Mouse (Mus musculus): ENCODE data around the gene Hs3st2.

Hs3st2 gene

GRCm38 (mm10) chr7:121458075-121458474, 66.4 kb downstream of the Hs3st2 start:
- no peak for DNase-seq (ENCODE audit: inconsistent ontology term)

- no peak for DNase-seq (ENCODE audit: inconsistent ontology term)
Observed at GRCm38 (mm10) chr7:121460626-121461025, 69.0 kb downstream of the Hs3st2 start.

- no peak for DNase-seq (ENCODE audit: inconsistent ontology term)
Observed at GRCm38 (mm10) chr7:121464441-121464840, 72.8 kb downstream of the Hs3st2 start.

GRCm38 (mm10) chr7:121465111-121465510, 73.5 kb downstream of the Hs3st2 start:
- no peak for DNase-seq (ENCODE audit: inconsistent ontology term)

- DNase-seq (ENCODE audit: inconsistent ontology term), result no peak
Observed at GRCm38 (mm10) chr7:121466331-121466730, 74.7 kb downstream of the Hs3st2 start.

- no peak for DNase-seq (ENCODE audit: inconsistent ontology term)
Observed at GRCm38 (mm10) chr7:121469435-121469834, 77.8 kb downstream of the Hs3st2 start.

GRCm38 (mm10) chr7:121478302-121478701, 86.6 kb downstream of the Hs3st2 start:
- DNase-seq (ENCODE audit: inconsistent ontology term), result no peak

GRCm38 (mm10) chr7:121480106-121480505, 88.4 kb downstream of the Hs3st2 start:
- DNase-seq (ENCODE audit: inconsistent ontology term), result no peak

GRCm38 (mm10) chr7:121484590-121484989, 92.9 kb downstream of the Hs3st2 start:
- DNase-seq (ENCODE audit: inconsistent ontology term), result no peak

GRCm38 (mm10) chr7:121485266-121485665, 93.6 kb downstream of the Hs3st2 start:
- peak; percentile 2 for DNase-seq (ENCODE audit: inconsistent ontology term)

GRCm38 (mm10) chr7:121487291-121487690, 95.6 kb downstream of the Hs3st2 start:
- DNase-seq (ENCODE audit: inconsistent ontology term), result no peak

GRCm38 (mm10) chr7:121489401-121489800, 97.7 kb downstream of the Hs3st2 start:
- no peak for DNase-seq (ENCODE audit: inconsistent ontology term)

GRCm38 (mm10) chr7:121491455-121492005, 99.9 kb downstream of the Hs3st2 start:
- no peak for DNase-seq (ENCODE audit: inconsistent ontology term)

GRCm38 (mm10) chr7:121500516-121500915, 108.9 kb downstream of the Hs3st2 start:
- no peak for DNase-seq (ENCODE audit: inconsistent ontology term)

- no peak for DNase-seq (ENCODE audit: inconsistent ontology term)
Observed at GRCm38 (mm10) chr7:121501666-121502065, 110.0 kb downstream of the Hs3st2 start.

- no peak for DNase-seq (ENCODE audit: inconsistent ontology term)
Observed at GRCm38 (mm10) chr7:121516727-121517126, 125.1 kb downstream of the Hs3st2 start.

- DNase-seq (ENCODE audit: inconsistent ontology term), result no peak
Observed at GRCm38 (mm10) chr7:121517165-121517591, 125.5 kb downstream of the Hs3st2 start.

GRCm38 (mm10) chr7:121522125-121522524, 130.5 kb downstream of the Hs3st2 start:
- no peak for DNase-seq (ENCODE audit: inconsistent ontology term)

GRCm38 (mm10) chr7:121529023-121529422, 137.4 kb downstream of the Hs3st2 start:
- DNase-seq (ENCODE audit: inconsistent ontology term), result no peak

GRCm38 (mm10) chr7:121533639-121534038, 142.0 kb downstream of the Hs3st2 start:
- DNase-seq (ENCODE audit: inconsistent ontology term), result no peak

GRCm38 (mm10) chr7:121534386-121534785, 142.7 kb downstream of the Hs3st2 start:
- DNase-seq (ENCODE audit: inconsistent ontology term), result no peak

GRCm38 (mm10) chr7:121535987-121536386, 144.3 kb downstream of the Hs3st2 start:
- no peak for DNase-seq (ENCODE audit: inconsistent ontology term)

GRCm38 (mm10) chr7:121539405-121540275, 148.0 kb downstream of the Hs3st2 start:
- DNase-seq (ENCODE audit: inconsistent ontology term), result peak; percentile 38
